Mouse (Mus musculus) midbrain, embryonic 16.5 days (tissue): ENCODE data around the gene Nhp2. TPM values are rescaled to one million over a fixed set of nuclear protein-coding genes. Genes with fewer than 3 reads are reported as not detected.

Source experiments
- ATAC-seq: fragments of 200-750 bp; cut with Nextera tagmentation; 2 replicates; pipeline ENCODE4 v1.8.0; 2017; ENCODE audit warnings: moderate TSS enrichment
- H3K27ac ChIP-seq: fragments of 300-500 bp; sonication (generic); 2 replicates; pipeline ENCODE4 v1.5.1; 2014; ENCODE audit warnings: mild to moderate bottlenecking, low read length, mixed read lengths
- H3K27me3 ChIP-seq: fragments of 300-500 bp; sonication (generic); 2 replicates; pipeline ENCODE4 v1.6.1; 2014; ENCODE audit warnings: low read depth, low read length, mixed read lengths; ENCODE audit not compliant: control insufficient read depth, insufficient read depth
- H3K36me3 ChIP-seq: fragments of 300-500 bp; sonication (generic); 2 replicates; pipeline ENCODE4 v1.6.1; 2014; ENCODE audit warnings: mild to moderate bottlenecking, low read length, moderate library complexity, mixed read lengths; ENCODE audit not compliant: control insufficient read depth, insufficient read depth
- H3K4me1 ChIP-seq: fragments of 300-500 bp; sonication (generic); 2 replicates; pipeline ENCODE4 v1.6.1; 2014; ENCODE audit warnings: mild to moderate bottlenecking, low read length, mixed read lengths; ENCODE audit not compliant: control insufficient read depth, insufficient read depth
- H3K4me2 ChIP-seq: fragments of 300-500 bp; sonication (generic); 2 replicates; pipeline ENCODE4 v1.6.1; 2014; ENCODE audit warnings: mild to moderate bottlenecking, low read length, mixed read lengths
- H3K4me3 ChIP-seq: fragments of 300-500 bp; sonication (generic); 2 replicates; pipeline ENCODE4 v1.5.1; 2014; ENCODE audit warnings: low read depth, mild to moderate bottlenecking, low read length, moderate library complexity, mixed read lengths
- H3K9ac ChIP-seq: fragments of 300-500 bp; sonication (generic); 2 replicates; pipeline ENCODE4 v1.6.1; 2014; ENCODE audit warnings: low read depth, low read length, mixed read lengths
- H3K9me3 ChIP-seq: fragments of 300-500 bp; sonication (generic); replicated peaks from 2 replicates; pipeline ENCODE4 v1.6.1; 2014; ENCODE audit warnings: mild to moderate bottlenecking, low read length, mixed read lengths; ENCODE audit not compliant: control insufficient read depth, poor library complexity, severe bottlenecking
- WGBS: fragments of 180-500 bp; shearing (Covaris S2); extraction: QIAGEN DNeasy Blood & Tissue Kit; methylation state at CpG from one replicate; pipeline ENCODE4 v1.1.7; 2014; 5-methylcytosine and 5-hydroxymethylcytosine counted together
- polyA plus RNA-seq: library from polyadenylated mRNA; unstranded; fragments of >200 nt; fragmentation: Nextera tagmentation; extraction: Ambion mirVana; gene quantifications from 2 replicates; pipeline ENCODE4 v1.2.1, GENCODE M21; 2015

The Nhp2 gene
- polyA plus RNA-seq, 1 experiment from 2014 or later, result 83.7 TPM

DNA sequence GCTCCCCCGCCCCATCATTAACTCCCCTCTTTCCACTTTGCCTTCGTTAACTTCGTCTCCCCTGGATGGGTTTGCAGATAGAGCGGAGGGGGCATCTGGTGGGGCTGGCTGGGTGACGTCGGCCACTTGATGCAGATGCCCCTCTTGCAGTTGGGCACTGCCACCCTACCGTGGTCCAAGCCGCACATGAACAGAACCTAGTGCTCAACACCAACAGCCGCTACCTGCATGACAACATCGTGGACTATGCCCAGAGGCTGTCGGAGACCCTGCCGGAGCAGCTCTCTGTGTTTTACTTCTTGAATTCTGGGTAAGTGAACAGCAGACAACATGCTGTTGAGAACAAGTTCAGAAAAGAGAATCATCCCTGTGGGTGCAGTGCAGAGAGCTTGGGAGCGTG is 33.1 kb upstream of the Nhp2 start:
- 93% methylated on average over 13 of the region's 13 CpGs for WGBS
- Histone ChIP-seq H3K9ac (no peak overlapping the region), H3K4me3 (no peak overlapping the region), H3K4me2 (no peak overlapping the region), H3K36me3 (peaks cover 26% of the 10 kb centered on the region), H3K4me1 (peaks cover 16% of the 10 kb centered on the region), H3K9me3 (no peaks in the 10 kb centered on the region), H3K27ac (no peak overlapping the region), H3K27me3 (no peaks in the 10 kb centered on the region)
- no peak for ATAC-seq

DNA sequence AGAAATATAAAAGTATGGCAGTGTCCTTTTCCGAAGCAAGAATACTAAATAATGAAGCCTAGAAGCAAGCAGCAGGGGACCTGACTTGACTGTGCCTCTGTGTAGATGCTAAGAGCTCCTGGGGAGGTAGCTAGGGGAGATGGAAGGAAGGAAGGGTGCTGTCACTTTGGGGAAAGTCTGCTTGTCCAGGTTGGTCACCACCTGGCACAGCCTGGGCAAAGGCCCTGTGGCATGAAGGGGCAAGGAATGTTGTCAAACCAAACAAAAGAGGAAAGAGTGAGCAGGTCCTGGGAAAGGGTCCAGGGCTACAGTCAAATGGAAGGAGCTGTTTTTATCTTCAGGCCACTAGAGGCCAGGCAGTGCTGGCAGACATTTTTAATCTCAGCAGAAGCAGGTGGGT is 32.5 kb upstream of the Nhp2 start:
- Histone ChIP-seq H3K4me3 (no peak overlapping the region), H3K4me2 (no peak overlapping the region), H3K9ac (no peak overlapping the region), H3K9me3 (no peaks in the 10 kb centered on the region), H3K27ac (no peak overlapping the region), H3K27me3 (no peaks in the 10 kb centered on the region), H3K4me1 (peaks cover 16% of the 10 kb centered on the region), H3K36me3 (peaks cover 26% of the 10 kb centered on the region)
- 86% methylated on average over 1 of the region's 1 CpGs for WGBS
- no peak for ATAC-seq

DNA sequence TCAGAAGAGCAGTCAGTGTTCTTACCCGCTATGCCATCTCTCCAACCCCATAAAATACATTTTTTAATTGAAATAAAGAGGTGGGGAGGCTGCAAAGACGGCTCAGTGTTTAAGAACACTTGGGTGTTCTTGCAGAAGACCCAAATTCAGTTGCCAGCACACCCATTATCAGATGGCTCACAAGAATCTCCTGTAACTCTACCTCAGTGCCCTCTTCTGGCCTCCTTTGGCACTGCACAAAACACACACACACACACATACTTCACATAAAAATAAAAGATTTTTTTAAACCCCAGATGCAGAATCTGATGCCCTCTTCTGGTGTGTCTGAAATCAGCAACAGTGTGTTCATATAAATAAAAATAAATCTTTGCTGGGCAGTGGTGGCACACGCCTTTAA is 30.7 kb upstream of the Nhp2 start:
- H3K4me2 ChIP-seq, result no peak overlapping the region
- 96% methylated on average over 3 of the region's 3 CpGs for WGBS

DNA sequence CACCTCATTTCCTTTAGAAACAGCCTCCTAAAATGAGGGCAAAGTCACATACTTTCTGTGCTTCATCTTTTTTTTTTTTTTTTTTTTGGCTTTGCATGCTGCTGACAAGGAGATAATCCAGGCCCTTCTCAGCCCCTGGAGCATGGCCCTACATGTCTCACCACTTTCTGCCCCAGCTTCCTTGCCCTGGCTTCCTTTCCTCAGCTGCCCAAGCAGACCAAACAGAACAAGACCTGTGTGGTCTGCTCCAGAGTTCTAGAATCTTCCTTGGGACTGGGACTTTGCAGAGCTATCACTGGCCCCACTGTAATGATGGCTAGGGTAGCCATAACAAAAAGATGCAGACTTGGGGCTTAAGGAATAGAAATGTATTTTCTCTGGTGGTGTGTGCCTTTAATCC is 29.5 kb upstream of the Nhp2 start:
- Histone ChIP-seq H3K27ac (no peak overlapping the region), H3K27me3 (no peaks in the 10 kb centered on the region), H3K4me1 (peaks cover 8% of the 10 kb centered on the region), H3K9ac (no peak overlapping the region), H3K36me3 (peaks cover 30% of the 10 kb centered on the region), H3K4me2 (no peak overlapping the region), H3K9me3 (no peaks in the 10 kb centered on the region), H3K4me3 (no peak overlapping the region)
- ATAC-seq, result no peak

More for the DNA sequence above, 30.7 kb upstream of the Nhp2 start:
- Histone ChIP-seq H3K27ac (no peak overlapping the region), H3K9ac (no peak overlapping the region), H3K36me3 (peaks cover 30% of the 10 kb centered on the region), H3K4me3 (no peak overlapping the region), H3K27me3 (no peaks in the 10 kb centered on the region), H3K4me1 (peaks cover 12% of the 10 kb centered on the region), H3K9me3 (no peaks in the 10 kb centered on the region)
- no peak for ATAC-seq

DNA sequence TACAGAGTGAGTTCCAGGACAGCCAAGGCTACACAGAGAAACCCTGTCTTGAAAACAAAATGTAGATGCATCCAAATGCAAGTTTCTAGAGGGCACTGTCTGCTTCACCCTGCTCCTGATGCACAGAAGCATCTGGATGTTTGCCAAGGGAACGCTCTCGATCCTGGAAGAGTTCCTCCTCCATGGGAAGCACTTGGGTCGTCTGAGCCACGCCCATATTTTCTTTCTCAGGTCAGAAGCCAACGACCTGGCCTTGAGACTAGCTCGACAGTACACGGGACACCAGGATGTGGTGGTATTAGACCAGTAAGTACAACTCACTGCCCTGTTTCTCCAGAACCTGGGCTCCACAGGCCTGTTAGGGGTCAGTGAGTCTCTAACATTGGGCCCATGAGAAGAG is 28.4 kb upstream of the Nhp2 start:
- 82% methylated on average over 7 of the region's 7 CpGs for WGBS
- Histone ChIP-seq H3K4me2 (no peak overlapping the region), H3K27me3 (no peaks in the 10 kb centered on the region), H3K9me3 (no peaks in the 10 kb centered on the region), H3K27ac (no peak overlapping the region), H3K9ac (no peak overlapping the region), H3K4me1 (no peaks in the 10 kb centered on the region), H3K4me3 (no peak overlapping the region), H3K36me3 (peaks cover 40% of the 10 kb centered on the region)
- no peak for ATAC-seq

DNA sequence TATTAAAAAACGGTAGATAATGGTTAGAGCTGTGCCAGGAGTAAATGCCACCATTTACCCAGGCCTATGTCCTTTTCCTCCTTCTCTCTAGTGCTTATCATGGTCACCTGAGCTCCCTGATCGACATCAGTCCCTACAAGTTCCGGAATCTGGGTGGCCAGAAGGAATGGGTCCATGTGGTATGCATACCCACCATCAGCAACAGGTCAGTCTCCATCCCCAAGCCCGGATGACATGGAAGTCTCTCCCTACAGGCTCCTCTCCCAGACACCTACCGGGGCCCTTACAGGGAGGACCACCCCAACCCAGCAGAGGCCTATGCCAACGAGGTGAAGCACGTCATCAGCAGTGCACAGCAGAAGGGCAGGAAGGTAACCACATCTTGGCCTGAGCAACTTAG is 27.6 kb upstream of the Nhp2 start:
- no peaks in the 10 kb centered on the region for H3K9me3 ChIP-seq
- H3K4me1 ChIP-seq, result no peaks in the 10 kb centered on the region
- H3K4me2 ChIP-seq, result no peak overlapping the region
- no peak for ATAC-seq
- no peak overlapping the region for H3K9ac ChIP-seq
- no peaks in the 10 kb centered on the region for H3K27me3 ChIP-seq
- no peak overlapping the region for H3K27ac ChIP-seq
- H3K36me3 ChIP-seq, result peaks cover 39% of the 10 kb centered on the region
- WGBS, result 91% methylated on average over 7 of the region's 7 CpGs
- H3K4me3 ChIP-seq, result no peak overlapping the region

DNA sequence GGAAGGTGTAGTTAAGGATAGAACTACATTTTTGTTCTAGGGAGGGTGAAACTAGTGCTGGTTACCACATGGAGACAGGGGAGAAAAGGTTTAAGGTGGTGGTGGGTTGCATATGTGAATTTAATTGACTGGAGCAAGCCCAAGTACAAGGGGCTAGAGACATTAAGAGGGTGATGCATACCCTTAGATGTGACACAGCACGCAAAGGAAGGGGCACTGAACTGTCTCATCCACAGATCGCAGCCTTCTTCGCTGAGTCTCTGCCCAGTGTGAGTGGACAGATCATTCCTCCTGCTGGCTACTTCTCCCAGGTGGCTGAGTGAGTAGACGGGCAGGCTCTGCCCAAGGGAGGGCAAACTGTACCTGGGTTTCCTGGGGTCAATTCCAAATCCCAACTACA is 26.2 kb upstream of the Nhp2 start:
- Histone ChIP-seq H3K27ac (no peak overlapping the region), H3K9me3 (no peaks in the 10 kb centered on the region), H3K9ac (no peak overlapping the region), H3K4me3 (no peak overlapping the region), H3K4me2 (no peak overlapping the region), H3K27me3 (no peaks in the 10 kb centered on the region), H3K4me1 (peaks cover 2% of the 10 kb centered on the region; the same call in 1 of the 2 replicates), H3K36me3 (peaks cover 39% of the 10 kb centered on the region)
- no peak for ATAC-seq
- WGBS, result 89% methylated on average over 4 of the region's 4 CpGs

DNA sequence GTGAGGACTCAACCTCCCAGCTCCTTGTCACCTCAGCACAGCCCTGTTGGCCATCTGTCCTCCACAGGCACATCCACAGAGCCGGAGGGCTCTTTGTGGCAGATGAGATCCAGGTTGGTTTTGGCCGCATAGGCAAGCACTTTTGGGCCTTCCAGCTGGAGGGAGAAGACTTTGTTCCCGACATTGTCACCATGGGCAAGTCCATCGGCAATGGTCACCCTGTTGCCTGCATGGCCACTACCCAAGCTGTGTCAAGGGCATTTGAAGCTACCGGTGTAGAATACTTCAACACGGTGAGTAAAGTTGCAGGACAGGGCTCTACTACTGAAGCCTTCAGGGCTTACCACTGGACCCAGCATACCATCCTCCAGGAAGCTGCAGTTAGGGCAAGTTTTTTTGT is 25.7 kb upstream of the Nhp2 start:
- no peak overlapping the region for H3K9ac ChIP-seq
- H3K27ac ChIP-seq, result no peak overlapping the region
- peaks cover 43% of the 10 kb centered on the region for H3K36me3 ChIP-seq
- ATAC-seq, result no peak
- 89% methylated on average over 6 of the region's 6 CpGs for WGBS
- H3K27me3 ChIP-seq, result no peaks in the 10 kb centered on the region
- H3K9me3 ChIP-seq, result no peaks in the 10 kb centered on the region
- H3K4me1 ChIP-seq, result peaks cover 2% of the 10 kb centered on the region; the same call in 1 of the 2 replicates
- no peak overlapping the region for H3K4me3 ChIP-seq
- no peak overlapping the region for H3K4me2 ChIP-seq

DNA sequence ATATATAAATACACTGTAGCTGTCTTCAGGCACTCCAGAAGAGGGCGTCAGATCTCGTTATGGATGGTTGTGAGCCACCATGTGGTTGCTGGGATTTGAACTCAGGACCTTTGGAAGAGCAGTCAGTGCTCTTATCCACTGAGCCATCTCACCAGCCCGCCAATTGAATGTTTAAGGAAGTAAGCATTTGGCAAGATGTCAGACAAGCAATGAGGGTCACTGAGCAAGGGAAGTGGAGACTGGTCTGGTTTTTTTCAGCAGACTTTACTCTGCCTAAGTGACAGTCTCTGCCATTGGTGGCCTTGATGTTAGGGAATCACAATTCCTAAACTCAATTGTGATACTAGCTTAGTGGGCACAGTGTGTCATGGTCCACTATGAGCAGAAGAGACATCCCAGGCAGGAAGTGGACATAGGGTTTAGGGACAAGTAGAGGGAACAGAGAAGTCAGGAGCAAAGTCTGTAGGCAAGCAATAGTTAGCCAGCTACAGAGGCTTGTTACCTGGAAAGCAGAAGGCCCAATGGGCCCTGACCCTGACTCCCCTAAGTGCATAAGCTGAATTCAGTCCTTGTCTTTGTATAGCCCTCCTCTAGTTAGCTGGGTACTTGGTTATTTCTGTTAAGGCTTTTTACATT is 24.7 kb upstream of the Nhp2 start:
- Histone ChIP-seq H3K27ac (no peak overlapping the region), H3K4me1 (peaks cover 2% of the 10 kb centered on the region; the same call in 1 of the 2 replicates), H3K4me3 (no peak overlapping the region), H3K9me3 (no peaks in the 10 kb centered on the region), H3K36me3 (peaks cover 47% of the 10 kb centered on the region), H3K4me2 (no peak overlapping the region), H3K27me3 (no peaks in the 10 kb centered on the region), H3K9ac (no peak overlapping the region)
- 72% methylated on average over 3 of the region's 3 CpGs for WGBS
- ATAC-seq, result no peak
